Mouse (Mus musculus) adipocyte (in vitro differentiated cells): ENCODE results near the gene Casq2.

Experiments
- DNase-seq: peaks from one replicate; pipeline ENCODE4 v3.0.0-alpha.2; 2016; ENCODE audit warnings: low spot score

Casq2 gene

GRCm38 (mm10) chr3:102083589-102084230 lies 2.5 kb upstream of the Casq2 start:
- no peak for DNase-seq

GRCm38 (mm10) chr3:102084833-102085491 lies 1.3 kb upstream of the Casq2 start:
- no peak for DNase-seq

- DNase-seq = no peak
Observed at GRCm38 (mm10) chr3:102085719-102086118, 496 bp upstream of the Casq2 start.

GRCm38 (mm10) chr3:102094841-102095240 lies 8.6 kb downstream of the Casq2 start:
- DNase-seq = no peak

- peak; percentile 30 for DNase-seq
Observed at GRCm38 (mm10) chr3:102095412-102095811, 9.2 kb downstream of the Casq2 start.

- no peak for DNase-seq
Observed at GRCm38 (mm10) chr3:102096366-102096765, 10.2 kb downstream of the Casq2 start.

- DNase-seq = no peak
Observed at GRCm38 (mm10) chr3:102096976-102097375, 10.8 kb downstream of the Casq2 start.

GRCm38 (mm10) chr3:102099242-102099641 lies 13.0 kb downstream of the Casq2 start:
- DNase-seq = no peak

- DNase-seq = no peak
Observed at GRCm38 (mm10) chr3:102099793-102100192, 13.6 kb downstream of the Casq2 start.

GRCm38 (mm10) chr3:102101445-102101844 lies 15.2 kb downstream of the Casq2 start:
- no peak for DNase-seq

- DNase-seq = no peak
Observed at GRCm38 (mm10) chr3:102103811-102104565, 17.8 kb downstream of the Casq2 start.

GRCm38 (mm10) chr3:102108201-102108600 lies 22.0 kb downstream of the Casq2 start:
- DNase-seq = no peak

GRCm38 (mm10) chr3:102111979-102112599 lies 25.9 kb downstream of the Casq2 start:
- DNase-seq = peak; percentile 10

GRCm38 (mm10) chr3:102120947-102121346 lies 34.7 kb downstream of the Casq2 start:
- DNase-seq = no peak

GRCm38 (mm10) chr3:102122046-102122445 lies 35.8 kb downstream of the Casq2 start:
- DNase-seq = no peak

- DNase-seq = no peak
Observed at GRCm38 (mm10) chr3:102123654-102124053, 37.4 kb downstream of the Casq2 start.

GRCm38 (mm10) chr3:102125546-102125945 lies 39.3 kb downstream of the Casq2 start:
- no peak for DNase-seq

- DNase-seq = no peak
Observed at GRCm38 (mm10) chr3:102127114-102127513, 40.9 kb downstream of the Casq2 start.

- no peak for DNase-seq
Observed at GRCm38 (mm10) chr3:102128242-102128641, 42.0 kb downstream of the Casq2 start.

GRCm38 (mm10) chr3:102130478-102130877 lies 44.3 kb downstream of the Casq2 start:
- no peak for DNase-seq

- no peak for DNase-seq
Observed at GRCm38 (mm10) chr3:102131627-102132324, 45.6 kb downstream of the Casq2 start.
